Mouse (Mus musculus) heart, embryonic 16.5 days (tissue): ENCODE results near the gene Uroc1. TPM values are rescaled to one million over a fixed set of nuclear protein-coding genes. Genes with fewer than 3 reads are reported as not detected.

Experiments used
- ATAC-seq: fragments of 200-750 bp; cut with Nextera tagmentation; replicated peaks from 2 replicates; pipeline ENCODE4 v1.8.0; 2017; ENCODE audit warnings: moderate number of reproducible peaks; ENCODE audit not compliant: insufficient read depth, low FRiP score; ENCODE audit errors: extremely low read depth
- H3K27ac ChIP-seq: fragments of 300-500 bp; sonication (generic); 2 replicates; pipeline ENCODE4 v1.5.1; 2014; ENCODE audit warnings: mild to moderate bottlenecking, low read length, control low read depth, moderate library complexity
- H3K27me3 ChIP-seq: fragments of 300-500 bp; sonication (generic); 2 replicates; pipeline ENCODE4 v1.6.1; 2014; ENCODE audit warnings: low read length, mixed read lengths; ENCODE audit not compliant: control insufficient read depth, insufficient read depth
- H3K36me3 ChIP-seq: fragments of 300-500 bp; sonication (generic); 2 replicates; pipeline ENCODE4 v1.6.1; 2014; ENCODE audit not compliant: control insufficient read depth, insufficient read depth
- H3K4me1 ChIP-seq: fragments of 300-500 bp; sonication (generic); 2 replicates; pipeline ENCODE4 v1.6.1; 2014; ENCODE audit warnings: low read length, mixed read lengths; ENCODE audit not compliant: control insufficient read depth, insufficient read depth
- H3K4me2 ChIP-seq: fragments of 300-500 bp; sonication (generic); 2 replicates; pipeline ENCODE4 v1.6.1; 2014; ENCODE audit warnings: low read depth, mild to moderate bottlenecking, control low read depth, low read length
- H3K4me3 ChIP-seq: fragments of 300-500 bp; sonication (generic); 2 replicates; pipeline ENCODE4 v1.5.1; 2014; ENCODE audit warnings: mild to moderate bottlenecking, control low read depth, low read length
- H3K9ac ChIP-seq: fragments of 300-500 bp; sonication (generic); 2 replicates; pipeline ENCODE4 v1.6.1; 2014; ENCODE audit warnings: low read length, control low read depth
- H3K9me3 ChIP-seq: fragments of 300-500 bp; sonication (generic); replicated peaks from 2 replicates; pipeline ENCODE4 v1.6.1; 2016; ENCODE audit warnings: low read length; ENCODE audit not compliant: control insufficient read depth
- WGBS: fragments of 180-500 bp; shearing (Covaris S2); extraction: QIAGEN DNeasy Blood & Tissue Kit; methylation state at CpG from one replicate; pipeline ENCODE4 v1.1.7; 2014; 5-methylcytosine and 5-hydroxymethylcytosine counted together
- polyA plus RNA-seq: library from polyadenylated mRNA; unstranded; fragments of >200 nt; fragmentation: Nextera tagmentation; extraction: Ambion mirVana; gene quantifications from 2 replicates; pipeline ENCODE4 v1.2.1, GENCODE M21; 2015

Gene Uroc1
- polyA plus RNA-seq, 1 experiment from 2014 or later: 0.11 TPM

GRCm38 (mm10) chr6:90368976-90369724, 36.1 kb downstream of the Uroc1 start, which contains the start of gene Zxdc:
Zxdc (plus strand) TSS chr6:90369492.
- Histone ChIP-seq H3K4me2 (peak within 1 kb of the TSS; percentile 89), H3K27ac (peak within 1 kb of the TSS; percentile 79), H3K36me3 (peaks cover 11% of the 10 kb centered on the region), H3K4me1 (peaks cover 22% of the 10 kb centered on the region), H3K9ac (peak within 1 kb of the TSS; percentile 88), H3K27me3 (no peaks in the 10 kb centered on the region), H3K4me3 (peak within 1 kb of the TSS; percentile 74), H3K9me3 (no peaks in the 10 kb centered on the region)
- WGBS: 5% methylated on average over 41 of the region's 41 CpGs
- peak; percentile 99 for ATAC-seq

GRCm38 (mm10) chr6:90369725-90370553, 36.9 kb downstream of the Uroc1 start:
- ATAC-seq: peak; percentile 74
- H3K27ac ChIP-seq: peak overlapping the region; percentile 79
- H3K4me1 ChIP-seq: peaks cover 27% of the 10 kb centered on the region
- H3K4me3 ChIP-seq: peak overlapping the region; percentile 74
- H3K9ac ChIP-seq: peak overlapping the region; percentile 88
- H3K4me2 ChIP-seq: peak overlapping the region; percentile 89
- peaks cover 18% of the 10 kb centered on the region for H3K36me3 ChIP-seq
- no peaks in the 10 kb centered on the region for H3K9me3 ChIP-seq
- no peaks in the 10 kb centered on the region for H3K27me3 ChIP-seq
- WGBS: under 1% methylated on average over 91 of the region's 98 CpGs

- Histone ChIP-seq H3K9ac (no peak overlapping the region), H3K27me3 (no peaks in the 10 kb centered on the region), H3K4me1 (peaks cover 24% of the 10 kb centered on the region), H3K4me3 (no peak overlapping the region), H3K9me3 (no peaks in the 10 kb centered on the region), H3K4me2 (no peak overlapping the region), H3K27ac (no peak overlapping the region), H3K36me3 (peaks cover 46% of the 10 kb centered on the region)
- WGBS: 51% methylated on average over 4 of the region's 4 CpGs
- no peak for ATAC-seq
These were observed 41.6 kb downstream of the Uroc1 start for GRCm38 (mm10) chr6:90374647-90375046.

GRCm38 (mm10) chr6:90377708-90378107, 44.6 kb downstream of the Uroc1 start:
- Histone ChIP-seq H3K4me2 (no peak overlapping the region), H3K9ac (no peak overlapping the region), H3K4me1 (peaks cover 6% of the 10 kb centered on the region; the same call in 1 of the 2 replicates), H3K27me3 (no peaks in the 10 kb centered on the region), H3K9me3 (no peaks in the 10 kb centered on the region), H3K36me3 (peaks cover 68% of the 10 kb centered on the region), H3K27ac (no peak overlapping the region), H3K4me3 (no peak overlapping the region)
- no peak for ATAC-seq
- 95% methylated on average over 2 of the region's 2 CpGs for WGBS

GRCm38 (mm10) chr6:90381465-90381864, 48.4 kb downstream of the Uroc1 start:
- Histone ChIP-seq H3K27me3 (no peaks in the 10 kb centered on the region), H3K9me3 (no peaks in the 10 kb centered on the region), H3K9ac (no peak overlapping the region), H3K4me3 (no peak overlapping the region), H3K27ac (no peak overlapping the region), H3K36me3 (peaks cover 67% of the 10 kb centered on the region), H3K4me2 (no peak overlapping the region), H3K4me1 (no peaks in the 10 kb centered on the region)
- 90% methylated on average over 2 of the region's 2 CpGs for WGBS
- ATAC-seq: no peak

GRCm38 (mm10) chr6:90390629-90391028, 57.5 kb downstream of the Uroc1 start:
- H3K27ac ChIP-seq: no peak overlapping the region
- 81% methylated on average over 4 of the region's 4 CpGs for WGBS
- H3K4me1 ChIP-seq: no peaks in the 10 kb centered on the region
- H3K9me3 ChIP-seq: no peaks in the 10 kb centered on the region
- no peak overlapping the region for H3K4me2 ChIP-seq
- no peaks in the 10 kb centered on the region for H3K27me3 ChIP-seq
- no peak overlapping the region for H3K9ac ChIP-seq
- no peak overlapping the region for H3K4me3 ChIP-seq
- H3K36me3 ChIP-seq: peaks cover 43% of the 10 kb centered on the region
- no peak for ATAC-seq

GRCm38 (mm10) chr6:90393948-90394347, 60.9 kb downstream of the Uroc1 start:
- Histone ChIP-seq H3K9ac (no peak overlapping the region), H3K4me3 (no peak overlapping the region), H3K9me3 (no peaks in the 10 kb centered on the region), H3K4me1 (peaks cover 5% of the 10 kb centered on the region; the same call in 1 of the 2 replicates), H3K36me3 (peaks cover 25% of the 10 kb centered on the region), H3K27ac (no peak overlapping the region), H3K4me2 (no peak overlapping the region), H3K27me3 (no peaks in the 10 kb centered on the region)
- no peak for ATAC-seq
- 67% methylated on average over 3 of the region's 3 CpGs for WGBS

- H3K4me1 ChIP-seq: peaks cover 5% of the 10 kb centered on the region; the same call in 1 of the 2 replicates
- peaks cover 29% of the 10 kb centered on the region for H3K36me3 ChIP-seq
- no peak overlapping the region for H3K4me2 ChIP-seq
- ATAC-seq: no peak
- H3K4me3 ChIP-seq: no peak overlapping the region
- H3K27ac ChIP-seq: no peak overlapping the region
- H3K9me3 ChIP-seq: no peaks in the 10 kb centered on the region
- WGBS: 87% methylated on average over 2 of the region's 2 CpGs
- H3K27me3 ChIP-seq: no peaks in the 10 kb centered on the region
- H3K9ac ChIP-seq: no peak overlapping the region
These were observed 62.7 kb downstream of the Uroc1 start for GRCm38 (mm10) chr6:90395751-90396150.

- H3K4me3 ChIP-seq: no peak overlapping the region
- H3K4me2 ChIP-seq: no peak overlapping the region
- WGBS: 81% methylated on average over 3 of the region's 3 CpGs
- H3K9ac ChIP-seq: no peak overlapping the region
- no peaks in the 10 kb centered on the region for H3K9me3 ChIP-seq
- H3K36me3 ChIP-seq: peaks cover 39% of the 10 kb centered on the region
- H3K27me3 ChIP-seq: no peaks in the 10 kb centered on the region
- H3K27ac ChIP-seq: no peak overlapping the region
- peaks cover 5% of the 10 kb centered on the region; the same call in 1 of the 2 replicates for H3K4me1 ChIP-seq
- ATAC-seq: no peak
These were observed 64.2 kb downstream of the Uroc1 start for GRCm38 (mm10) chr6:90397291-90397690.
